Mouse (Mus musculus): ENCODE data around the gene Nr1h4.

DNA sequence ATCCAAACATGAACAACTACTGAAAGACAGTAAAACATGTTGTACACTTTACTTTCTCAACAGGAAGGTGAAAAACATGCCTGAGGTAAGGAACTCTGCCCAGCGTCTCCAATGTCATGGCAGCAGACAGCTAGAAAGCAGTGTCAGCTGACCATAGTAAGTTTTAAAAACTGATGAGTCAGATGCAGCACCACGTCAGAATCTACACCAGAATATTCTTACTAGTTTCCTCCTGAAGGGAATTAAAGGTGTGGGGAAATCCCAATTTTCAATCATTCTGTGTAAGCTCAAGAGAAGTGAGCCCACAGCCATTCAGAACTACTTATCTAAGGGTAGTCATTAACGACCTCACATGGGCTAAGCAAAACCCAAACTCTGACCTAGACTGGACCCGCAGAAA is 90.7 kb downstream of the Nr1h4 start:
- TF ChIP-seq CTCF (IDR thresholded peaks at IDR 0.05; ENCODE audit: control insufficient read depth, insufficient read depth, low read length) (no peak), POLR2A (IDR thresholded peaks at IDR 0.05; ENCODE audit: borderline replicate concordance, control insufficient read depth, low read depth, low read length) (no peak)
